Mouse (Mus musculus): ENCODE data around the gene Dnajb8.

DNA sequence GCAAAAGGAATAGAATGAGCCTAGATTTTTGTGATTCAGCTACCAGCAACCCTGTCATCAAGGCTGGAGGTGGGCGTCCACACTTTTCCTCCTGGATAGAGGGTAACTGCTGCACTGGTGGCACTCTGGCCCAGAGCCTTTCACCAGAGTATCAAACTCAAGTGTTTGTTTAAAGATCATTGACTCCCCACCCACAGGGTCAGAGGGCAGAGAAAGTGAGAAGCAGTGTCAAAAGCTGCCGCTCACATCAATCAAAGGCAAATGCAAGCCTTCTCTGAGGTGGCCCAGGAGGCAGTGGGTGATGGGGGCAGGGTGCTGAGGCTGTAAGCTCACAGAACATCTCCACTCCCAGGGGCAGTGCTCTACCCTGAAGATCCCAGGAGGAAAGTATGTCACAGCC lies 77.4 kb downstream of the Dnajb8 start:
- no peak for TF ChIP-seq CTCF (conservative IDR thresholded peaks at IDR 0.05; ENCODE audit: insufficient read depth, insufficient read length, low read depth, low read length)
- TF ChIP-seq POLR2A (IDR thresholded peaks at IDR 0.05; ENCODE audit: low read depth, low read length): no peak
